Mouse (Mus musculus): ENCODE data around the gene Gm20716.
A peak's percentile ranks its signal among the peaks of the same experiment; 100 is the strongest.

Gene Gm20716

GRCm38 (mm10) chr2:168229116-168230025 is 793 bp downstream of the Gm20716 start:
- peak; percentile 63 for DNase-seq (ENCODE audit: low read depth, low spot score)

- DNase-seq (ENCODE audit: low read depth, low spot score) = no peak
Measured at GRCm38 (mm10) chr2:168223326-168223725, 6.8 kb downstream of the Gm20716 start.

GRCm38 (mm10) chr2:168213788-168214397 is 16.3 kb downstream of the Gm20716 start:
- no peak for DNase-seq (ENCODE audit: low read depth, low spot score)

GRCm38 (mm10) chr2:168207883-168208282 is 22.3 kb downstream of the Gm20716 start:
- no peak for DNase-seq (ENCODE audit: low read depth, low spot score)

GRCm38 (mm10) chr2:168206725-168207644 is 23.2 kb downstream of the Gm20716 start, which contains the start of gene Adnp:
Gene Adnp (minus strand): TSS chr2:168207112.
- peak; percentile 98 for DNase-seq (ENCODE audit: low read depth, low spot score)

GRCm38 (mm10) chr2:168205681-168206631 is 24.2 kb downstream of the Gm20716 start:
- DNase-seq (ENCODE audit: low read depth, low spot score) = peak; percentile 43

GRCm38 (mm10) chr2:168205265-168205664 is 24.9 kb downstream of the Gm20716 start:
- peak; percentile 98 for DNase-seq (ENCODE audit: low read depth, low spot score)

GRCm38 (mm10) chr2:168204476-168204999 is 25.6 kb downstream of the Gm20716 start:
- DNase-seq (ENCODE audit: low read depth, low spot score) = no peak

GRCm38 (mm10) chr2:168200014-168200691 is 30.0 kb downstream of the Gm20716 start:
- DNase-seq (ENCODE audit: low read depth, low spot score) = no peak

GRCm38 (mm10) chr2:168199476-168199875 is 30.7 kb downstream of the Gm20716 start:
- no peak for DNase-seq (ENCODE audit: low read depth, low spot score)

GRCm38 (mm10) chr2:168198421-168198820 is 31.7 kb downstream of the Gm20716 start:
- peak; percentile 24 for DNase-seq (ENCODE audit: low read depth, low spot score)

- DNase-seq (ENCODE audit: low read depth, low spot score) = no peak
Measured at GRCm38 (mm10) chr2:168195721-168196120, 34.4 kb downstream of the Gm20716 start.

- no peak for DNase-seq (ENCODE audit: low read depth, low spot score)
Measured at GRCm38 (mm10) chr2:168193685-168194084, 36.5 kb downstream of the Gm20716 start.

GRCm38 (mm10) chr2:168191856-168192255 is 38.3 kb downstream of the Gm20716 start:
- DNase-seq (ENCODE audit: low read depth, low spot score) = peak; percentile 35

- DNase-seq (ENCODE audit: low read depth, low spot score) = no peak
Measured at GRCm38 (mm10) chr2:168175946-168176345, 54.2 kb downstream of the Gm20716 start.

- DNase-seq (ENCODE audit: low read depth, low spot score) = peak; percentile 42
Measured at GRCm38 (mm10) chr2:168170167-168170685, 59.9 kb downstream of the Gm20716 start.

GRCm38 (mm10) chr2:168169800-168170113 is 60.4 kb downstream of the Gm20716 start:
- DNase-seq (ENCODE audit: low read depth, low spot score) = no peak

- no peak for DNase-seq (ENCODE audit: low read depth, low spot score)
Measured at GRCm38 (mm10) chr2:168168892-168169799, 61.0 kb downstream of the Gm20716 start.

GRCm38 (mm10) chr2:168167781-168168180 is 62.4 kb downstream of the Gm20716 start:
- no peak for DNase-seq (ENCODE audit: low read depth, low spot score)
